Mouse (Mus musculus) gastrocnemius, postnatal 36 days (tissue): ENCODE measurements around the gene Hook2. TPM values are rescaled to one million over a fixed set of nuclear protein-coding genes. Genes with fewer than 3 reads are reported as not detected.

ENCODE experiments used
- total RNA-seq, 2 experiments: library from RNA; stranded (reverse); gene quantifications; 2 replicates each; pipeline ENCODE4 v1.2.3; 2021

The Hook2 gene
- total RNA-seq, 2 experiments from 2014 or later: 1.4 to 1.5 TPM

Other genes starting within 250 kb of the Hook2 start
- gene Nfix, start 190.3 kb upstream of the Hook2 start, total RNA-seq: 100 to 1,000 TPM; 433 to 510 TPM
- 1 to 10 TPM; 8.3 to 9.9 TPM for gene Dand5, start 167.8 kb upstream of the Hook2 start, total RNA-seq
- 10 to 100 TPM; 17.7 to 23.0 TPM for gene Gadd45gip1, start 159.1 kb upstream of the Hook2 start, total RNA-seq
- gene Rad23a, start 149.9 kb upstream of the Hook2 start, total RNA-seq: 100 to 1,000 TPM; 136 to 151 TPM
- 100 to 1,000 TPM; 153 to 159 TPM for gene Calr, start 143.7 kb upstream of the Hook2 start, total RNA-seq
- gene Farsa, start 133.6 kb upstream of the Hook2 start, total RNA-seq: 10 to 100 TPM; 22.1 to 26.2 TPM
- 1 to 10 TPM in 1 of 2 experiments, under 1 TPM in 1; 0.71 to 1.4 TPM for gene Syce2, start 118.5 kb upstream of the Hook2 start, total RNA-seq
- 10 to 100 TPM; 25.5 to 45.9 TPM for gene Gcdh, start 96.7 kb upstream of the Hook2 start, total RNA-seq
- not detected for gene Klf1, start 88.7 kb upstream of the Hook2 start, total RNA-seq
- gene Dnase2a, start 82.0 kb upstream of the Hook2 start, total RNA-seq: 1 to 10 TPM; 3.7 to 5.1 TPM
- not detected for gene Mast1, start 53.2 kb upstream of the Hook2 start, total RNA-seq
- gene Rtbdn, start 43.6 kb upstream of the Hook2 start, total RNA-seq: not detected
- gene Gm49661, start 21.2 kb upstream of the Hook2 start, total RNA-seq: not detected
- gene Prdx2, start 21.0 kb upstream of the Hook2 start, total RNA-seq: 100 to 1,000 TPM; 180 to 196 TPM
- gene Rnaseh2a, start 20.8 kb upstream of the Hook2 start, total RNA-seq: 10 to 100 TPM; 23.3 to 23.8 TPM
- 10 to 100 TPM in 1 of 2 experiments, 1 to 10 TPM in 1; 4.3 to 12.8 TPM for gene Junb, start 11.9 kb upstream of the Hook2 start, total RNA-seq
- gene Best2, start 23.9 kb downstream of the Hook2 start, total RNA-seq: not detected
- 10 to 100 TPM; 49.7 to 50.8 TPM for gene Asna1, start 34.7 kb downstream of the Hook2 start, total RNA-seq
- 10 to 100 TPM; 71.9 to 73.6 TPM for gene Trir, start 36.2 kb downstream of the Hook2 start, total RNA-seq
- gene Tnpo2, start 46.3 kb downstream of the Hook2 start, total RNA-seq: 10 to 100 TPM; 29.3 to 29.7 TPM
- 1 to 10 TPM; 1.4 to 2.4 TPM for gene Fbxw9, start 69.5 kb downstream of the Hook2 start, total RNA-seq
- gene Gm5741, start 77.4 kb downstream of the Hook2 start, total RNA-seq: not detected
- 10 to 100 TPM; 18.2 to 23.6 TPM for gene Dhps, start 81.2 kb downstream of the Hook2 start, total RNA-seq
- gene Wdr83os, start 90.1 kb downstream of the Hook2 start, total RNA-seq: 10 to 100 TPM; 37.3 to 44.5 TPM
- 10 to 100 TPM; 13.5 to 15.6 TPM for gene Wdr83, start 90.7 kb downstream of the Hook2 start, total RNA-seq
- gene Man2b1, start 92.7 kb downstream of the Hook2 start, total RNA-seq: 1 to 10 TPM; 9.0 TPM
- gene Zfp791, start 132.5 kb downstream of the Hook2 start, total RNA-seq: 1 to 10 TPM in 1 of 2 experiments, under 1 TPM in 1; 0.76 to 1.1 TPM
- gene Cks1brt, start 161.3 kb downstream of the Hook2 start, total RNA-seq: not detected
- not detected for gene Olfr371, start 235.4 kb downstream of the Hook2 start, total RNA-seq